Mouse (Mus musculus): ENCODE measurements around the gene Copz1.

- no peak for TF ChIP-seq CTCF (IDR thresholded peaks at IDR 0.05)
- TF ChIP-seq POLR2A (IDR thresholded peaks at IDR 0.05; ENCODE audit: insufficient read depth, low read depth, low read length) = no peak
- no peak for TF ChIP-seq EP300 (IDR thresholded peaks at IDR 0.05; ENCODE audit: insufficient read depth, low read depth, low read length)
Observed at GRCm38 (mm10) chr15:103239130-103239684, 33.3 kb upstream of the Copz1 start.

Data from heart, adult 2 months (tissue).